Mouse (Mus musculus): ENCODE measurements at regions not wholly inside any gene's neighbourhood (a gene's known extent, or its start where the extent isn't known, plus 50 kb on each side); places are given as distances from the start of the nearest gene placed in this dataset.

DNA sequence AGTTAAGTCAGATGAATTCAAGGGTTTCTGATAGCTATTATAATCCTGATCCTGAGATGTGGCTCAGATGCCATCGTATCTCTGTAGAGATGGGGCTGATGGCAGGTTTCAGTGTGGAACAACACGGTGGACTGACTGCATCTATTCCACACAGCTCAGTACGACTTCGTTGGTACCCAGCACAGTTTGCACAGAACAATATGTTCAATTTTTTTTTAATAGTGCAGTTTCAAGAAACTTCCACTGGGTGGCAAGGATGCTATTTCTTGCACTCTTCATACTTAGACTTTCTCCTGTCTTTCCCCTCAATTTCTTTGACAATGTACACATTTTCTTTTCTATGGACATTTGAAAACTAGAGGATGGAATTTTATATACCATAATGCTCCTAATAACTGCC lies 278.6 kb upstream of the Btbd3 start:
- TF ChIP-seq CTCF (IDR thresholded peaks at IDR 0.05; ENCODE audit: extremely low read depth, insufficient read depth, insufficient read length, insufficient replicate concordance) (no peak), POLR2A (IDR thresholded peaks at IDR 0.05; ENCODE audit: low read depth, low read length) (no peak)
